Mouse (Mus musculus): ENCODE measurements around the gene Babam2. TPM values are rescaled to one million over a fixed set of nuclear protein-coding genes. Genes with fewer than 3 reads are reported as not detected.

Gene Babam2
- polyA plus RNA-seq, 1 experiment: 92.8 TPM

GRCm38 (mm10) chr5:31699397-31699796 is 1.9 kb downstream of the Babam2 start:
- H3K27me3 ChIP-seq (ENCODE audit: control insufficient read depth, insufficient read depth, low read length, poor library complexity, severe bottlenecking): no peaks in the 10 kb centered on the region

GRCm38 (mm10) chr5:31704971-31705370 is 7.5 kb downstream of the Babam2 start:
- Histone ChIP-seq H3K4me3 (ENCODE audit: low read depth, low read length) (no peak overlapping the region), H3K9ac (ENCODE audit: low read depth, poor library complexity, severe bottlenecking) (no peak overlapping the region), H3K36me3 (ENCODE audit: control insufficient read depth, insufficient read depth, low read length, poor library complexity, severe bottlenecking) (peaks cover 7% of the 10 kb centered on the region), H3K4me1 (ENCODE audit: control insufficient read depth, insufficient read depth, low read length) (no peaks in the 10 kb centered on the region), H3K27me3 (ENCODE audit: control insufficient read depth, insufficient read depth, low read length, poor library complexity, severe bottlenecking) (no peaks in the 10 kb centered on the region), H3K9me3 (replicated peaks; ENCODE audit: control insufficient read depth, insufficient read depth, low read length, poor library complexity, severe bottlenecking) (no peaks in the 10 kb centered on the region), H3K27ac (ENCODE audit: insufficient read depth, low read length) (no peak overlapping the region)
- no peak for TF ChIP-seq CTCF (IDR thresholded peaks at IDR 0.05; ENCODE audit: low read depth, low read length)
- no peak for TF ChIP-seq EP300 (IDR thresholded peaks at IDR 0.05; ENCODE audit: insufficient read depth, low read depth, low read length)
- TF ChIP-seq POLR2A (IDR thresholded peaks at IDR 0.05; ENCODE audit: insufficient read depth, low read length): no peak

More at GRCm38 (mm10) chr5:31699397-31699796, 1.9 kb downstream of the Babam2 start:
- Histone ChIP-seq H3K27ac (ENCODE audit: insufficient read depth, low read length) (no peak overlapping the region), H3K9me3 (replicated peaks; ENCODE audit: control insufficient read depth, insufficient read depth, low read length, poor library complexity, severe bottlenecking) (no peaks in the 10 kb centered on the region), H3K36me3 (ENCODE audit: control insufficient read depth, insufficient read depth, low read length, poor library complexity, severe bottlenecking) (peaks cover 7% of the 10 kb centered on the region), H3K4me1 (ENCODE audit: control insufficient read depth, insufficient read depth, low read length) (no peaks in the 10 kb centered on the region), H3K4me3 (ENCODE audit: low read depth, low read length) (no peak overlapping the region), H3K9ac (ENCODE audit: low read depth, poor library complexity, severe bottlenecking) (no peak overlapping the region)
- TF ChIP-seq CTCF (IDR thresholded peaks at IDR 0.05; ENCODE audit: low read depth, low read length): no peak
- no peak for TF ChIP-seq EP300 (IDR thresholded peaks at IDR 0.05; ENCODE audit: insufficient read depth, low read depth, low read length)
- TF ChIP-seq POLR2A (IDR thresholded peaks at IDR 0.05; ENCODE audit: insufficient read depth, low read length): no peak

DNA sequence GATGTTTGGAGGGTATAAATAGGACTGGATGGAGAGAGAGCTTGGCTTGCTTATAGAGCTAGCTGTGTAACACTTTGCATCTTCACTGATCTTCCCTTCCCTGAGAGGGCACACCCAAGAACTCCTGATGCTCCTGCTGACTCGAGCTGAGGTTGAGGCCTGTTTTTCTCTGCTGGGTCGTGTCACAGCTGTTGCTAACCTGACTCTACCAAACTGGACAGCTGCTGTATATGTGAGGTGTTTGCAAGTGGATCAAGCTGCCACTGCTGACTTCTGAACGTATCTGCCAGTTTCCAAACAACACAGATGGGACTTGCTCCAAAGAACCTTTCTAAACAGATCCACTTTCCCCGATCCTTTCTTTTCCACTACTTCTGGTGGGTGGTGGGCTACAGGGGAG is 9.3 kb downstream of the Babam2 start:
- Histone ChIP-seq H3K9ac (ENCODE audit: low read depth, poor library complexity, severe bottlenecking) (no peak overlapping the region), H3K36me3 (ENCODE audit: control insufficient read depth, insufficient read depth, low read length, poor library complexity, severe bottlenecking) (peaks cover 7% of the 10 kb centered on the region), H3K27ac (ENCODE audit: insufficient read depth, low read length) (no peak overlapping the region), H3K27me3 (ENCODE audit: control insufficient read depth, insufficient read depth, low read length, poor library complexity, severe bottlenecking) (no peaks in the 10 kb centered on the region), H3K4me1 (ENCODE audit: control insufficient read depth, insufficient read depth, low read length) (no peaks in the 10 kb centered on the region), H3K4me3 (ENCODE audit: low read depth, low read length) (no peak overlapping the region), H3K9me3 (replicated peaks; ENCODE audit: control insufficient read depth, insufficient read depth, low read length, poor library complexity, severe bottlenecking) (no peaks in the 10 kb centered on the region)
- no peak for TF ChIP-seq POLR2A (IDR thresholded peaks at IDR 0.05; ENCODE audit: insufficient read depth, low read length)
- TF ChIP-seq CTCF (IDR thresholded peaks at IDR 0.05; ENCODE audit: low read depth, low read length): no peak
- no peak for TF ChIP-seq EP300 (IDR thresholded peaks at IDR 0.05; ENCODE audit: insufficient read depth, low read depth, low read length)

GRCm38 (mm10) chr5:31709389-31709788 is 11.9 kb downstream of the Babam2 start:
- Histone ChIP-seq H3K9me3 (replicated peaks; ENCODE audit: control insufficient read depth, insufficient read depth, low read length, poor library complexity, severe bottlenecking) (no peaks in the 10 kb centered on the region), H3K27me3 (ENCODE audit: control insufficient read depth, insufficient read depth, low read length, poor library complexity, severe bottlenecking) (no peaks in the 10 kb centered on the region), H3K27ac (ENCODE audit: insufficient read depth, low read length) (no peak overlapping the region), H3K4me3 (ENCODE audit: low read depth, low read length) (no peak overlapping the region), H3K4me1 (ENCODE audit: control insufficient read depth, insufficient read depth, low read length) (no peaks in the 10 kb centered on the region), H3K9ac (ENCODE audit: low read depth, poor library complexity, severe bottlenecking) (no peak overlapping the region), H3K36me3 (ENCODE audit: control insufficient read depth, insufficient read depth, low read length, poor library complexity, severe bottlenecking) (no peaks in the 10 kb centered on the region; the same call in 1 of the 2 replicates)
- no peak for TF ChIP-seq POLR2A (IDR thresholded peaks at IDR 0.05; ENCODE audit: insufficient read depth, low read length)
- TF ChIP-seq CTCF (IDR thresholded peaks at IDR 0.05; ENCODE audit: low read depth, low read length): peak; percentile 21

- Histone ChIP-seq H3K27me3 (ENCODE audit: control insufficient read depth, insufficient read depth, low read length, poor library complexity, severe bottlenecking) (no peaks in the 10 kb centered on the region), H3K4me3 (ENCODE audit: low read depth, low read length) (no peak overlapping the region), H3K4me1 (ENCODE audit: control insufficient read depth, insufficient read depth, low read length) (no peaks in the 10 kb centered on the region), H3K9ac (ENCODE audit: low read depth, poor library complexity, severe bottlenecking) (no peak overlapping the region), H3K36me3 (ENCODE audit: control insufficient read depth, insufficient read depth, low read length, poor library complexity, severe bottlenecking) (no peaks in the 10 kb centered on the region), H3K9me3 (replicated peaks; ENCODE audit: control insufficient read depth, insufficient read depth, low read length, poor library complexity, severe bottlenecking) (no peaks in the 10 kb centered on the region), H3K27ac (ENCODE audit: insufficient read depth, low read length) (no peak overlapping the region)
- no peak for TF ChIP-seq POLR2A (IDR thresholded peaks at IDR 0.05; ENCODE audit: insufficient read depth, low read length)
- no peak for TF ChIP-seq EP300 (IDR thresholded peaks at IDR 0.05; ENCODE audit: insufficient read depth, low read depth, low read length)
- no peak for TF ChIP-seq CTCF (IDR thresholded peaks at IDR 0.05; ENCODE audit: low read depth, low read length)
Observed at GRCm38 (mm10) chr5:31713280-31713711, 15.8 kb downstream of the Babam2 start.

DNA sequence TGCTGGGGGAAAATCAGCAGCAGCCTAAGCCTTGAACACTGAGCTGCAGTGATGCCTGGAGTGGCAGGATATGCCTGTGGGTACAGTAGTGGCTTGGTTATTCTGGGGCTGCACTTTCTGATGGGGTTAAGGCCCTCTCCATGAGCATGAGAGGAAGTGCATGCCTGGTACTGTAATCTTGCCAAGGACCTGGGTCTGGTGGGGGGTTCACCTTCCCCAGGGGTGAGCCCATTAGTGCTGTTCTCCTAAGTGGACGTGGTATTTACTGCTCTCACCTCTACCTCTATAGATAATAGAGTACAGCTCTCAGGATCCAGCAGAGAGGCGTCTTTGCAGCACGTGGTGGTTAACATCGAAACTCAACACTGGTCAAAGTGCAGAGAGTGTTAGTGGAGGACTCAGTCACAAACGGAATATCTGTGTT is 16.4 kb downstream of the Babam2 start:
- Histone ChIP-seq H3K9ac (ENCODE audit: low read depth, poor library complexity, severe bottlenecking) (no peak overlapping the region), H3K27ac (ENCODE audit: insufficient read depth, low read length) (no peak overlapping the region), H3K9me3 (replicated peaks; ENCODE audit: control insufficient read depth, insufficient read depth, low read length, poor library complexity, severe bottlenecking) (no peaks in the 10 kb centered on the region), H3K27me3 (ENCODE audit: control insufficient read depth, insufficient read depth, low read length, poor library complexity, severe bottlenecking) (no peaks in the 10 kb centered on the region), H3K36me3 (ENCODE audit: control insufficient read depth, insufficient read depth, low read length, poor library complexity, severe bottlenecking) (no peaks in the 10 kb centered on the region), H3K4me1 (ENCODE audit: control insufficient read depth, insufficient read depth, low read length) (no peaks in the 10 kb centered on the region), H3K4me3 (ENCODE audit: low read depth, low read length) (no peak overlapping the region)
- TF ChIP-seq CTCF (IDR thresholded peaks at IDR 0.05; ENCODE audit: low read depth, low read length): no peak
- no peak for TF ChIP-seq POLR2A (IDR thresholded peaks at IDR 0.05; ENCODE audit: insufficient read depth, low read length)
- no peak for TF ChIP-seq EP300 (IDR thresholded peaks at IDR 0.05; ENCODE audit: insufficient read depth, low read depth, low read length)
